Mouse (Mus musculus): ENCODE data around the gene St8sia2. TPM values are rescaled to one million over a fixed set of nuclear protein-coding genes. Genes with fewer than 3 reads are reported as not detected.

St8sia2 gene
- total RNA-seq, 1 experiment = 0.36 TPM

DNA sequence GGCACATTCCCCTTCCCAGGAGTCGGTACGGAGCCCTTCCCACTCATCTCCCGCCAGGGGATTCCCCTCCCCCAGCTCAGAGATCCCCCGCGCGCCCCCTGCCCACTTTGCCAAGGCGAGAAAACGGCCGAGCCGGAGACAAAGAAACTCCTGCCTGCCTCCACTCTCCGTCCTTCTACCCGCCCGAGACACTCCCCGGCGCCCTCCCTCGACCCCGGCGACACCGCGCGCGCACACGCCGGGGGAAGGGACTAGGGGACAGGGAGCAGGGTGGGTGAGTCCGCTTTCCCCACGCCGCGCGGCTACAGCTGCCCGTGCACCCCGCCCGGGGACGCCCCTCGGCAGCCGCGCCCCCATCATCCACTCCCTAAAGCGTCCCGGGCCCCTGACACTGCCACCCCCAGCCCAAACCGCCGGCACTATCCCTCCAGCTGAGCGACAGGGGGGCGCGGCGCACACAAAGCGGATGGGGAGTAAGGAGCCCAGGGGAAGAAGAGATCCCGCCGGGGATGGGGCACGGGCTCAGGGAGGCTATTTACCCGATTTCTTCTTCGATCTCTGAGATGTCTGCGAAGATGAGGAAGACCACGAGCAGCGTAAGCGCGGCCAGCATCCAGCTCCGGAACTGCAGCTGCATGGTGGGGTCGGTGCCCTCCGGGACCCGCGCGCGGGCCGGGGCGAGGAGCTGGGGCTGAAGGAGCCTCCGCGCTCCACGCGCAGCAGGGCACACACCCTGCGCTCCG is 461 bp downstream of the St8sia2 start:
- H3K4me3 ChIP-seq (ENCODE audit: insufficient read depth in 1 of 2, low read depth in 1 of 2, low read length in 2 of 2, poor library complexity in 1 of 2, severe bottlenecking in 1 of 2) = peak overlapping the region; percentile 65 to 78
- in situ Hi-C loops (cut with MboI; ENCODE audit: low sequenced_read_pairs in 2 of 2, unreplicated experiment in 2 of 2) = loop anchor here in 1 of 2 experiments (10.0 to 25.0 kb wide), 2 partner anchors 358 to 626 kb away; partner anchors contain the start of gene Rgma
- no peaks in the 10 kb centered on the region for H3K36me3 ChIP-seq (ENCODE audit: control insufficient read depth, insufficient read depth, low read length, poor library complexity, severe bottlenecking)
- DNase-seq (ENCODE audit: low read depth, low spot score) = peak; percentile 39
- no peaks in the 10 kb centered on the region for H3K9me3 ChIP-seq (ENCODE audit: control insufficient read depth, insufficient read depth, low read depth, low read length)
- no peak overlapping the region for H3K27ac ChIP-seq (ENCODE audit: insufficient read depth, low read depth, low read length, poor library complexity, severe bottlenecking)
- peaks cover 0 to 2% of the 10 kb centered on the region in 2 experiments; a peak in 1 of 4 replicates for H3K4me1 ChIP-seq (ENCODE audit: control insufficient read depth in 2 of 2, insufficient read depth in 2 of 2, low read length in 2 of 2, poor library complexity in 1 of 2)
- TF ChIP-seq CHD2 (IDR thresholded peaks at IDR 0.05; ENCODE audit: low read depth, low read length) (no peak), ZC3H11A (IDR thresholded peaks at IDR 0.05; ENCODE audit: borderline replicate concordance, low read depth, low read length) (no peak)
- H3K9ac ChIP-seq (ENCODE audit: insufficient read depth, low read depth, low read length, poor library complexity, severe bottlenecking) = peak overlapping the region; percentile 59

- no peak for TF ChIP-seq CHD2 (IDR thresholded peaks at IDR 0.05; ENCODE audit: low read depth, low read length)
- TF ChIP-seq MAFK (IDR thresholded peaks at IDR 0.05; ENCODE audit: insufficient read depth, low read depth, low read length) = no peak
- no peak for TF ChIP-seq HCFC1 (IDR thresholded peaks at IDR 0.05; ENCODE audit: borderline replicate concordance, insufficient read depth, low read length)
- TF ChIP-seq ZC3H11A (IDR thresholded peaks at IDR 0.05; ENCODE audit: borderline replicate concordance, low read depth, low read length) = no peak
- Histone ChIP-seq H3K9ac (ENCODE audit: insufficient read depth, low read depth, low read length, poor library complexity, severe bottlenecking) (peak overlapping the region; percentile 59), H3K36me3 (ENCODE audit: control insufficient read depth, insufficient read depth, low read length, poor library complexity, severe bottlenecking) (no peaks in the 10 kb centered on the region), H3K9me3 (ENCODE audit: control insufficient read depth, insufficient read depth, low read depth, low read length) (no peaks in the 10 kb centered on the region), H3K4me1 (ENCODE audit: control insufficient read depth in 2 of 2, insufficient read depth in 2 of 2, low read length in 2 of 2, poor library complexity in 1 of 2) (peaks cover 0 to 2% of the 10 kb centered on the region in 2 experiments; a peak in 1 of 4 replicates), H3K27ac (ENCODE audit: insufficient read depth, low read depth, low read length, poor library complexity, severe bottlenecking) (no peak overlapping the region), H3K4me3 (ENCODE audit: insufficient read depth in 1 of 2, low read depth in 1 of 2, low read length in 2 of 2, poor library complexity in 1 of 2, severe bottlenecking in 1 of 2) (peak overlapping the region; percentile 65 to 78)
- in situ Hi-C loops (cut with MboI; ENCODE audit: low sequenced_read_pairs in 2 of 2, unreplicated experiment in 2 of 2) = loop anchor here in 1 of 2 experiments (10.0 to 25.0 kb wide), 2 partner anchors 357 to 625 kb away; partner anchors contain the start of gene Rgma
- no peak for DNase-seq (ENCODE audit: low read depth, low spot score)
These were observed 1.3 kb downstream of the St8sia2 start for GRCm38 (mm10) chr7:74011976-74012857.

DNA sequence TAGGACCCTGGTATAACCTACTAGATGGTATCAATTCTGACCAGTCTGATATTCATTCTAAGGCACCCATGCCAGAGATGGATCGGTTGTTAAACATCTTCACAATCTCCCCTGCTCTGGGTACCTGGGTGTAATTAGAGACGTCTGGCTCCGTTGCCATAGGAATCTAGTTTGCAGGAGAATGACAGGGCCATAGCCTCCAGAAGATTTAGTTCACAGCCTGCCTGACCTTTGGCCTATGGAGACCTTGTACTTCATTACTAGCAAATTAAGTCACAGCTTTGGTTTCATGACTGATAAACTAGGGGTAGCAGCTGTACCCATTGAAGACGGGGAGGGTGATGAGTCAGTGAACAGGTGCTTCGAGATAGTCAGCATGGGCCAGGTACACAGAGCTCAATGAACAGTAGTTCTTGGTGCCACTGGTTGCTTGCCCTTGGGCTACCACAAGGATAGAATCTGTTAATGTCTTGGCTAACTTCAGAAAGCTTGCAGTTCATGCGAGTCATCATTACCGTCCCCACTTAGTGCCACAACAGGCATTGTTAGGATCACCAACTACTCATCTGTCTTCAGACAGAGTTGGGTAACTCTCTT is 4.4 kb downstream of the St8sia2 start:
- Histone ChIP-seq H3K9me3 (ENCODE audit: control insufficient read depth, insufficient read depth, low read depth, low read length) (no peaks in the 10 kb centered on the region), H3K4me1 (ENCODE audit: control insufficient read depth in 2 of 2, insufficient read depth in 2 of 2, low read length in 2 of 2, poor library complexity in 1 of 2) (peaks cover 0 to 6% of the 10 kb centered on the region in 2 experiments; a peak in 1 of 4 replicates), H3K4me3 (ENCODE audit: insufficient read depth in 1 of 2, low read depth in 1 of 2, low read length in 2 of 2, poor library complexity in 1 of 2, severe bottlenecking in 1 of 2) (no peak overlapping the region), H3K9ac (ENCODE audit: insufficient read depth, low read depth, low read length, poor library complexity, severe bottlenecking) (no peak overlapping the region), H3K36me3 (ENCODE audit: control insufficient read depth, insufficient read depth, low read length, poor library complexity, severe bottlenecking) (no peaks in the 10 kb centered on the region), H3K27ac (ENCODE audit: insufficient read depth, low read depth, low read length, poor library complexity, severe bottlenecking) (no peak overlapping the region)
- no peak for DNase-seq (ENCODE audit: low read depth, low spot score)
- in situ Hi-C loops (cut with MboI; ENCODE audit: low sequenced_read_pairs in 2 of 2, unreplicated experiment in 2 of 2) = loop anchor here in 1 of 2 experiments (25.0 kb wide), 1 partner anchor 622 kb away; the partner anchor contains the start of gene Rgma
- no peak for TF ChIP-seq ZC3H11A (IDR thresholded peaks at IDR 0.05; ENCODE audit: borderline replicate concordance, low read depth, low read length)
- no peak for TF ChIP-seq MAFK (IDR thresholded peaks at IDR 0.05; ENCODE audit: insufficient read depth, low read depth, low read length)
- TF ChIP-seq ZNF384 (IDR thresholded peaks at IDR 0.05; ENCODE audit: low read depth, low read length) = no peak
- no peak for TF ChIP-seq CHD2 (IDR thresholded peaks at IDR 0.05; ENCODE audit: low read depth, low read length)
- TF ChIP-seq HCFC1 (IDR thresholded peaks at IDR 0.05; ENCODE audit: borderline replicate concordance, insufficient read depth, low read length) = no peak

GRCm38 (mm10) chr7:74006775-74007371 is 6.6 kb downstream of the St8sia2 start:
- no peaks in the 10 kb centered on the region for H3K9me3 ChIP-seq (ENCODE audit: control insufficient read depth, insufficient read depth, low read depth, low read length)
- H3K4me3 ChIP-seq (ENCODE audit: insufficient read depth in 1 of 2, low read depth in 1 of 2, low read length in 2 of 2, poor library complexity in 1 of 2, severe bottlenecking in 1 of 2) = no peak overlapping the region
- H3K27ac ChIP-seq (ENCODE audit: insufficient read depth, low read depth, low read length, poor library complexity, severe bottlenecking) = no peak overlapping the region
- peaks cover 0 to 4% of the 10 kb centered on the region in 2 experiments; a peak in 1 of 4 replicates for H3K4me1 ChIP-seq (ENCODE audit: control insufficient read depth in 2 of 2, insufficient read depth in 2 of 2, low read length in 2 of 2, poor library complexity in 1 of 2)
- in situ Hi-C loops (cut with MboI; ENCODE audit: low sequenced_read_pairs in 2 of 2, unreplicated experiment in 2 of 2) = loop anchor here in 1 of 2 experiments (25.0 kb wide), 1 partner anchor 620 kb away; the partner anchor contains the start of gene Rgma
- no peak overlapping the region for H3K9ac ChIP-seq (ENCODE audit: insufficient read depth, low read depth, low read length, poor library complexity, severe bottlenecking)
- DNase-seq (ENCODE audit: low read depth, low spot score) = no peak
- TF ChIP-seq ZNF384 (IDR thresholded peaks at IDR 0.05; ENCODE audit: low read depth, low read length) (no peak), ZC3H11A (IDR thresholded peaks at IDR 0.05; ENCODE audit: borderline replicate concordance, low read depth, low read length) (no peak), MAFK (IDR thresholded peaks at IDR 0.05; ENCODE audit: insufficient read depth, low read depth, low read length) (no peak), CHD2 (IDR thresholded peaks at IDR 0.05; ENCODE audit: low read depth, low read length) (no peak), HCFC1 (IDR thresholded peaks at IDR 0.05; ENCODE audit: borderline replicate concordance, insufficient read depth, low read length) (no peak)
- no peaks in the 10 kb centered on the region for H3K36me3 ChIP-seq (ENCODE audit: control insufficient read depth, insufficient read depth, low read length, poor library complexity, severe bottlenecking)

Measured in ES-E14 (cell line).